Mouse (Mus musculus) heart, adult 8-10 months (tissue): ENCODE data around the gene Myh7b. TPM values are rescaled to one million over a fixed set of nuclear protein-coding genes. Genes with fewer than 3 reads are reported as not detected.
A peak's percentile ranks its signal among the peaks of the same experiment; 100 is the strongest.

Experiments used
- DNase-seq: peaks from one replicate; pipeline ENCODE4 v3.0.0; 2022; ENCODE audit warnings: low spot score
- total RNA-seq, 4 experiments: library from RNA; stranded (reverse); gene quantifications; 2 replicates each; pipeline ENCODE4 v1.2.4; 2022

Gene Myh7b
- total RNA-seq, 4 experiments from 2014 or later, result 21.9 to 55.5 (median 33.1) TPM

DNA sequence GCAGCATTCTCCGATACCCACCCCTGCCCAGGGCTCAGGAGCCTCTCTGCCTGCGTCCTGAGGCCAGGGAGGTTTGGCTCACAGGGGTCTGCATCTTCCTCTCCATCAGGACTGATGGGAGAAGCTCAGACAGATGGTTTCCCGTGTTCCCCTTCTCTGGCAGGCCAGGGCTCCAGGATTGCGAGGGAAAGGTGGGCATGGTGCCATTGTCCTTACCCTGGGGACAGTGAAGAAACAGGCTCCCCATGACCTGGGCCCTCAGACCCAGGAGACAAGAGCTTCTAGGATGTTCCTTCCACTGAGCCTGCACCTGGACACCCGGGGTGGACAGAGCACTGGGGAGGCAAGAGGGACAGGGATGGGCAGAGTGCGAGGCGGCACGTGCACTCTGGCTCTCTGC is 23.6 kb downstream of the Myh7b start:
- DNase-seq, result no peak

DNA sequence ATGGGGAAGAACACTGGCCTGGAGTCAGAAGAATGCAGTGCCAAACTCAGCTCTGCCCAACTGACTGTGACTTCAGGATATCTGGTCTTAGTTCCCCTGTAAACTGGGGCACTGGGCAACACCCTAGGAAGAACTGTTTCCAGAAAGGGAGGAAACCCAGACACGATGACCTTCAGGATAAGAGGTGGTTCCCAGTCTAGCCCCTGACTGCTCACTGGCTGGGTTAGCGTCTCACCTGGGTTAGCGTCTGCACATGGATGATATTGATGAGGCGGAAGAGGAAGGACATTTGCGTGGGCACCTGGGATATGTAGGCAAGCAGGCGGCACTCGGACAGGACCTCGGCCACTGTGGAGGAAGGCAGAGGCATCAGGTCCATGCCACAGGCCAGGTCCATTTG is 24.9 kb downstream of the Myh7b start:
- DNase-seq, result no peak

DNA sequence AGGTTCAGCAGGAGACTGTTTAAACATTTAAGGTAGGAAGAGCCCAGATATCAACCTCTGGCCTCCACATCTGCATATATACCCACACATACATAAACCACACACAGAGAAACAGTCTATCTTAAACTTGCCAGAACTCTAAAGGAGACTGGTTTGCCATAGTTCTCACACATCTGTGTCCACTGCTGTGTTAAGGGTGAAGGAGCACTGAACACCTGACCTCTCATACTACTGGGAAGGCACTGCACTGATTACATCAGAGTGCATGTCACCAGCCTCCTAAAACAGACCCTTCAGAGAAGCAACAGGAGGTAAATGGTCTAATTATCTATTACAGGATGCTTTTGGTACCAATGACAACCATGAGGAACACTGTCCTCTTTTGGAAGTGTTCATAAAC is 25.9 kb downstream of the Myh7b start:
- no peak for DNase-seq

- DNase-seq, result no peak
These were observed 26.4 kb downstream of the Myh7b start for GRCm38 (mm10) chr2:155637411-155637810.

DNA sequence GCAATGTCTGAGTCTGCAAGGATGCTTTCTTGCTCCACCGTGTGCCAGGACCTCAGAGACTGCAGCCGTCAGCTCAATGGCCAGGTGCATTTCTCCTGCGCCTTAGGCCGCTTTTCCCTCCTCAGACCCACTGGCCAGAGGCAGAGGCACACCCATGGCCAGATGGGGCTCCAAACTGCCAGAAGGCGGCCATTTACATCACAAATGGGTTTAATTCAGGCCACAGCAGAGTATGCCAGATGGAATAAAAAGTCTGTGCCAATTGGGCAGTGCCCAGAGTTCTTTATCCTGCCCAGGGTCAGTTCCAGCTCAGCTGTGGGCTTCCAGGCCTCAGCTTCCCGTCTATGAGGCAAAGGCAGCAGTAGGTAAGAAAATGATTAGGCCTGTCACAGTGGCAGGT is 29.6 kb downstream of the Myh7b start:
- DNase-seq, result no peak

GRCm38 (mm10) chr2:155641540-155642472 is 30.8 kb downstream of the Myh7b start:
- no peak for DNase-seq

GRCm38 (mm10) chr2:155645746-155646145 is 34.7 kb downstream of the Myh7b start:
- no peak for DNase-seq

DNA sequence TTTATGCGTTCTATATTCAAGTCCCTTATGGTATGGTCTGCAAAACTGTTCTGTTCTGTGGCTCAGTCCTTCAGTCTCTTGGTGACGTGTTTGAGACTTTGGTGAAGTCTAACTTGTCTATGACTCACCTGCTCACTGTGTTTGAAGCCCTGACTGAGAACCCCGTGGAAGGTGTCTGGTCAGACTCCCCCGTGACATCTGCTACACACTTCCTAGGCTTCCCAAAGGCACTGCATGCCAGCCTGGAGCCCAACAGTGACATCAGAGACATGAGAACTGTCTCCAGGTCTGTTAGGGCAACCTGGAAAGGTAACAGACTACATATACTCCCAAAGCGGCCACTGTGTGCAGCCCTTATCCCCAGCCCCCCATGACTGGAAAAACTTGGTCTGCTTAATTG is 41.6 kb downstream of the Myh7b start:
- DNase-seq, result no peak

- DNase-seq, result no peak
These were observed 44.9 kb downstream of the Myh7b start for GRCm38 (mm10) chr2:155655759-155656372.

DNA sequence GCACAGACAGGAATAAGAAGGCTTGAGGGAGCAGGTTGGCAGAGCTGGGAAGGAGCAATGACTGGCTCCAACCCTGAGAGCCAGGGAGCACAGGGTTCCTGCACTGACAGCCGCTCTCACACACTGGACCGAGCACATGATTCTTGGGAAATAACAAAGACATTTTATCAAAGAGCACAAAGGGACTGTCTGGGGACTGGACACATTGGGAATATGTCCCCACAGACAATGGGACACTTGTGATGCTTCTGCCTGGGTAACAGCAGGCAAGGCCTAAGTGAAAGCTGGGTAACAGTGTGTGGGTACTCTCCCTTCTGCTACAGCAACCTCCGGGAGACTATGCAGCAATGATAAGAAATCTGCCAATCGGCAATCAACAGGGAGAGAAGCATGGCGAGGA is 51.4 kb downstream of the Myh7b start:
- DNase-seq, result no peak

DNA sequence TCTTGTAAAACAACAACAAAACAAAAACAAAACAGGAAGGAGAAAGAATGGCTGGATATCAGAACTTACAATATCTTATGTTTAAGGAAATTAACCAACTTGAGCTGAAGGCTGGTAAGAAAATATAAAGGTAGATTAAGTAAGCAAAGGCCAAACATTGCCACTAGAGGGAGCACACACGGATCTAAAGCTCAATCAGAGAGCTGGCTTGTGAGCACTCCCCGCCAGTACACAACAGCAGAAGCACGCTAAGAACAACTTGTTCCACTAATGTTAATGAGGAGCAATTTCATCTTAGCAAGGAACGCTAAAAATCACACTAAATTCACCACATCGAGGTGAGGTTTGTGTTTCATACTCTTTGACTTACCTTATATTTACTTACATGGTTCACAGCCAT is 52.1 kb downstream of the Myh7b start:
- peak; percentile 33 for DNase-seq

DNA sequence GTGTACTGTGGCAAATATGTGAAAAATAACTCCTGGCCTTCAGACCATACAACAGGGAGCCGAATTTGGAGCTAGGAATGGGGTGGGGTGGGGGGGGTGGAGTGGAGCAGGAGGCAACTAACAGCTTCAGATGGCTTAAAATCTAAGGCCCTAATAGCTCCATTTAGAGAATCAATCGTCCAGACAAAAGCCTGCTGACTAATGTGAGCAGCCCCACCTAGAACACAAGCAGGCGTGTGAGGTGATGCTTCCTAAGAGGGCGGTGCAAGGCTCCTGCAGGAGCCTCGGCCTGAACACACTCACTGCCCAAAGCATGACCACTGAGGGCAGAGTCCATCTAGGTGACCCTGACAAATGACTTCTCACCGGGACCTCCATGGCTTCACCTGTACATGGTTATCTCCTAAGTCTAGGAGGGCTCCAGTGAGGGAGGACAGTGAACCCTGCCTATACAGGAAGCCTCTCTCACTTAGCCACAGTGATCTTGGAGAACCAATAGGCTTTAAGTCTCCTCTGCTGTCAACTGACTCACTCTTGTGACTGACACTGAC is 53.0 kb downstream of the Myh7b start:
- DNase-seq, result no peak

GRCm38 (mm10) chr2:155667881-155668280 is 56.9 kb downstream of the Myh7b start:
- DNase-seq, result no peak

DNA sequence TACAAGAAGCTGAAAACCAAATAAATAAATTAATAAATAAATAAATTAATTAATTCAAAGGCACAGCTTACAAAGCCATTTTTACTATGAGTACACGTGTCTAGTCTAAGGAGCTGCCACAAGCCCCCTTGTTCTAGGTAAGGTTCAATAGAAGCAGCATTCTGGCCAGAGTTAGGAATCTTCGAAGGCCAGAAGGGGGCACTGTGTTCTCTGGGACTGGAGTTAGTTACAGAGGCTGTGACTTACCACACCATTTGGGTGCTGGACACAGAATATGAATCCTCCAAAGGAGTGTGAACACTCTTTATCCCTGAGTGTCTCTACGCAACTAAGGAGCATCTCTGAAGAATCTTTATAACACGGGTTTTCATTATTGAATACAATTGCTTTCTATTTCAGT is 57.4 kb downstream of the Myh7b start:
- DNase-seq, result no peak

DNA sequence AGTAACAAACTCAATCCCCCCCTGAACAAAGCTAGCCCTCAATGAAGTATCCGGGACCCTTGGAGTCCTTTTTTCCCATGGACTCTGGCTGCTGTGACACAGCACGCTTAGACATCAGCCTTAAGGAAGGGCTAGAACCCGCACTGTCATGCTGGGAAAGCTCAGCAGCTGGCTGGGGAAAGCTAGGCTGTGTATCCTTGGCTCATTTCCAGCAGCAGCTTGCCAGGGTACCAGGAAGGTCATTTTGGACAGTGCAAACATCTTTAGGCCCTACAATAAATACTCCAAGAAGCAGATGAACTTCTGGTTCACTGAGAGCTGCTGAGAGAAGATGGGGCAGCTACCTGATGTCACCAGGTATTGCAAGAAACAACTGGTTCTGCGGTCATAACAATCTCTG is 60.2 kb downstream of the Myh7b start:
- DNase-seq, result no peak

DNA sequence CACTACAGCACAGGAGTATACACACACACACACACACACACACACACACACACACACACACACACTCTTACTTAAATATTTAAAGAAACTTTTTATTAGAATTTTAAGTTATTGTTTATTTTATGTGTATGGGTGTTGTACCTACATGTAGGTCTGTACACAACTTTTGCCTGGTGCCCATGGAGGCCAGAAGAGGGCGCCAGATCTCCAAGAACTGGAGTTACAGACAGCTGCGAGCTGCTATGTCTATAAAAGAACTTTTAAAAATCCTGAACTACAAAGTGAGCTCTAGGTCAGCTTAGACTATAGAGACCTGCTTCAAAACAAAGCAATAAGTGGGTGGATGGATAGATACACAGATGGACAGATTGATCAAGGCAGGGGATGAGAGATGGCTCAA is 62.5 kb downstream of the Myh7b start:
- DNase-seq, result peak; percentile 60

DNA sequence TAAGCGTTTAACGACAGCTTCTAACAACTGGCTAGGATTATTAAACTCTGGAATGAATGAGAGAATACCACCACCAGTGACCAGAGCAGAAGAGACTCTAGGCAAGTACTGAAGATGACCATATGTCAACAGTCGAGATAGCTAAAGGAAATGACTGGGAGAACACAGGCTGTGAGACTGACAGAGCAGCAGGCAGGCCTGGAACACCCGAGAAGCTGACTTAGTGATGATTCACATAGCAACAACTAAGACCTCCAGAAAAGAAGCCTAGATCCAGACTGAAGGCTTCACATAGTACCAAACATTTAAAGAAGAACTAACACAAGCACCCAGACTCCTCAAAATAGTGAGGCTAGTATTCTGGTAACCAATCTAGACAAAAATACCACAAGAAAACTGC is 64.1 kb downstream of the Myh7b start:
- no peak for DNase-seq

GRCm38 (mm10) chr2:155679586-155680110 is 68.6 kb downstream of the Myh7b start:
- no peak for DNase-seq

- no peak for DNase-seq
These were observed 69.6 kb downstream of the Myh7b start for GRCm38 (mm10) chr2:155680591-155680990.

DNA sequence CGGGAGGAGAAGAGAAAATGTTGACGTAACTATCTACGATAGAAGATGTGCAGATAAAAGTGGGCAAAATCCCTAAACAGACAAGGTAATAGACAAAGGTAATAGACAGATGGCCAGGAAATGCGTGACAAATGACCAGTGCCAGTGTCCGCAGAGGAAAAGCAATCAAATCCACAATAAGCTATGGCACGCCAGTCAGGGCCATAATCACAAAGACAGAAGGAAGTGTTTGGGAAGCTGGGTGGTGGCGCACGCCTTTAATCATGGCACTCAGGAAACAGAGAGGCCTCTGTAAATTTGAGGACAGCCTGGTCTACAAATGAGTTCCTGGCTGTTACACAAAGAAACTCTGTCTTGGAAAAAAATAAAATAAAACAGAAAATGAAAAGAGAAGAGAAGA is 70.2 kb downstream of the Myh7b start:
- DNase-seq, result no peak

DNA sequence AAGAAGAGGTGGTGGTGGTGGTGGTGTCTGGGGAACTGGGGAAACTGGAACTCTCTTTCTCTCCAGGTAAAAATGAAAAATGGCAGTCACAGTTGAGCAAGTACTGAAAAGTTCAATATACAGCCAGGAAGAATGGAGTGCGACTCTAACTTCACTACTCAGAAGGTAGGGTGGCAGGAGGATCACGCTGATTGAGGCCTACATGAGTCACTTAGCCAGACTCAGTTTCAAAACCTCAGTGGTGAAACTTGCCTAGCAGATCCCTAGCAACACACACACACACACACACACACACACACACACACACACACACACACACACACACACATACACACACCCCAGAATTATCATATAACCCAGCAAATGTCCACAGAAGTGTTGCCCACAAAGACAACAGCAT is 70.9 kb downstream of the Myh7b start:
- DNase-seq, result no peak

GRCm38 (mm10) chr2:155683137-155683536 is 72.1 kb downstream of the Myh7b start:
- DNase-seq, result no peak

DNA sequence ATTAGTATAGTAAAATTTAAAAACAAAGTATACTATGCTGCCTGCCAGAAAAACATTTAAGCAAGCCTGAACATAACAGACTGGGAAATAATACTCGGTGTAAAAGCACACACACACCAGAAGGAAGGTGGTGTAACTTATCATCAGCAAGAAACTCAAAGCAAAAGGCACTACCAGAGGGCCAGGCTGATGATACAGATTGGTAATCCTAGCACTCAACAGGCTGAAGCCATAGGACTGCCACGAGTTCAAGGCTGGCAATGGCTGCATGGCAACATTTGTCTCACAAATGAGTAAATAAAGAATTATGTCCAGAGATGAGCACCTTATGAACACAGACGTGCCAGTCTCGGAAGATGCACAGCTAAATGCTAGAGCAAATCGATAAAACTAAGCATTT is 72.8 kb downstream of the Myh7b start:
- DNase-seq, result no peak
